Mouse (Mus musculus) kidney, adult 2 months (tissue): ENCODE results near the gene Adgrg1. TPM values are rescaled to one million over a fixed set of nuclear protein-coding genes. Genes with fewer than 3 reads are reported as not detected.
A peak's percentile ranks its signal among the peaks of the same experiment; 100 is the strongest.

Experiments used
- DNase-seq: peaks from one replicate; pipeline ENCODE4 v3.0.0; 2021
- H3K27ac ChIP-seq: fragments of 200-500 bp; 2 replicates; pipeline ENCODE4 v1.5.1; 2012; ENCODE audit warnings: low read depth, low read length, control low read depth, inconsistent platforms; ENCODE audit not compliant: insufficient read depth
- H3K27me3 ChIP-seq: fragments of 200-500 bp; replicated peaks from 2 replicates; pipeline ENCODE4 v1.6.1; 2012; ENCODE audit warnings: mild to moderate bottlenecking, moderate library complexity, low read length, inconsistent platforms; ENCODE audit not compliant: control insufficient read depth, insufficient read depth
- H3K36me3 ChIP-seq: fragments of 200-500 bp; 2 replicates; pipeline ENCODE4 v1.6.1; 2012; ENCODE audit warnings: mild to moderate bottlenecking, moderate library complexity, low read length, inconsistent platforms; ENCODE audit not compliant: control insufficient read depth, insufficient read depth
- H3K4me1 ChIP-seq: fragments of 200-500 bp; 2 replicates; pipeline ENCODE4 v1.6.1; 2011; ENCODE audit warnings: low read length; ENCODE audit not compliant: control insufficient read depth, insufficient read depth
- H3K4me3 ChIP-seq: fragments of 200-500 bp; 2 replicates; pipeline ENCODE4 v1.5.1; 2011; ENCODE audit warnings: mild to moderate bottlenecking, low read depth, low read length, control low read depth; ENCODE audit not compliant: insufficient read depth
- CTCF ChIP-seq: fragments of 200-500 bp; conservative IDR thresholded peaks from 2 replicates; pipeline ENCODE4 v1.5.1; 2011; ENCODE audit warnings: low read depth, mild to moderate bottlenecking, control low read depth, low read length, moderate library complexity, mixed read lengths; ENCODE audit not compliant: insufficient read depth, insufficient read length
- POLR2A ChIP-seq: fragments of 200-500 bp; IDR thresholded peaks from one replicate; pipeline ENCODE4 v1.6.1; 2011; ENCODE audit warnings: low read depth, low read length, control low read depth
- WGBS: fragments of 180-500 bp; shearing (Covaris S2); methylation state at CpG from one replicate; pipeline ENCODE4 v1.1.7; 2018; 5-methylcytosine and 5-hydroxymethylcytosine counted together
- polyA plus RNA-seq: library from polyadenylated mRNA; depleted of rRNA; stranded (reverse); fragments of >200 nt; gene quantifications from 2 replicates; pipeline ENCODE4 v1.2.3, GENCODE M21; 2012

Gene Adgrg1
- polyA plus RNA-seq, 1 experiment, result 342 TPM

GRCm38 (mm10) chr8:94973786-94974185 is 765 bp upstream of the Adgrg1 start:
- H3K27me3 ChIP-seq, result no peaks in the 10 kb centered on the region
- H3K36me3 ChIP-seq, result no peaks in the 10 kb centered on the region
- peak overlapping the region; percentile 86 for H3K27ac ChIP-seq
- H3K4me3 ChIP-seq, result no peak overlapping the region
- H3K4me1 ChIP-seq, result peaks cover 30% of the 10 kb centered on the region
- peak; percentile 81 for DNase-seq
- 51% methylated on average over 9 of the region's 9 CpGs for WGBS
- TF ChIP-seq CTCF, result no peak

- Histone ChIP-seq H3K4me3 (peak overlapping the region; percentile 79), H3K27me3 (no peaks in the 10 kb centered on the region), H3K27ac (peak overlapping the region; percentile 100)
Observed at GRCm38 (mm10) chr8:94976651-94977417, 2.3 kb downstream of the Adgrg1 start.

DNA sequence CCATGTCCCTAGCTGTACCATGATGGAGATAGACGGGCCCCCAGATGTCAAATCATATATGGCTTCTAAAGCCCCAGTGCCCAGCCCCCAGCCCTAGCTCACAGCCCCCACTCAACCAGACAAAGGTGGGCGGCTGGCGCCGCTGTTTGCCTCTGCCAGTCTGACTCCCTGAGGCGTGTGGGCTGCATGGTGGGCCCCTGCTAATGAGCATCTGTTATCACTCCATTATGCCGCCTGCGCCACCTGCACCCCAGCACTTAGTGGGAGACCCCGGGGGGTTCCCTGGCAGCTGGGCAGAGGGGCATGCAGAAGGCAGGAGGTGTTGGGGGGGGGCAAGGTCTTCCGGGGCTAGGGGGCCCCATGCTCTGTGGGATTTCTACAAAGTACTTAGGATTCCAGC is 3.6 kb downstream of the Adgrg1 start:
- DNase-seq, result no peak
- 53% methylated on average over 9 of the region's 9 CpGs for WGBS
- Histone ChIP-seq H3K4me3 (peak overlapping the region; percentile 79), H3K27me3 (no peaks in the 10 kb centered on the region), H3K4me1 (peaks cover 56% of the 10 kb centered on the region), H3K36me3 (no peaks in the 10 kb centered on the region), H3K27ac (peak overlapping the region; percentile 100)
- TF ChIP-seq CTCF, result no peak
- no peak for TF ChIP-seq POLR2A

More at GRCm38 (mm10) chr8:94976651-94977417, 2.3 kb downstream of the Adgrg1 start:
- TF ChIP-seq POLR2A (peak; percentile 98), CTCF (no peak)
- Histone ChIP-seq H3K4me1 (peaks cover 50% of the 10 kb centered on the region), H3K36me3 (no peaks in the 10 kb centered on the region)
- peak; percentile 96 for DNase-seq
- WGBS, result 11% methylated on average over 17 of the region's 17 CpGs

DNA sequence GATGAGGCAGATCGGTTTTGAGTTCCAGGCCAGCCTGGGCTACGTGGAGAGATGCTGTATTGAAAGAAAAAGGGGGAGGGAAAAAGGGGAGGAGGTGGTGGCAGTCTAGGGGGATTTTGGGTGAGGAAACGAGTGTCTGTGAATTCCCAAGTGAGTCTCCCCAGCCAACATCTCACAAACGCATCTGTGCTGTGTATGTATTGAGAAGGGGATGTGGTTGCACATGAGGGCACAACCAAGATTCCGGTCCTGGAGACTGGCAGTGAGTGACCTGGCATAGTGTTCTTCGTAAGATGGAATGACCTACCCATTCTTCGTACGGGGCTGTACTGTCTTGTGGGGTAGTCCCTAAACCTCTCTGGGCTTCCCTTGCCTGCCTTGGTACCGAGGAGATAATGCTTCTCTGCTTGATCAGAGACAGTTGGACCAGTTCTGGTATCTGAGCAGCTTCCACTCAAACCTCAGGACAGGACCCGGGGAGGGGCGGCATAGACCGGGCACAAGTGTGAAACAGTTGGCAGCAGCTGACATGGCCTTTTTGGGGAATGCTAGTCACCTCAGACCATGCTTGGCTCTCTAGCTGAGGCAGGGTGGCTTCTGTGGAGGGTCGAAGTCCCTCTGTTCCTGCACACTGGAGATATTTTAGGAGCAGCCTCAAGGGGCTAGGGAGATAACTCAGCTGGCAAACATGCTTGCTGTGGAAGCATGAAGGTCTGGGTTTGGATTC is 4.2 kb downstream of the Adgrg1 start:
- peak overlapping the region; percentile 100 for H3K27ac ChIP-seq
- WGBS, result 31% methylated on average over 13 of the region's 13 CpGs

GRCm38 (mm10) chr8:94980176-94980575 is 5.6 kb downstream of the Adgrg1 start:
- peaks cover 44% of the 10 kb centered on the region for H3K4me1 ChIP-seq
- DNase-seq, result peak; percentile 88
- TF ChIP-seq CTCF (no peak), POLR2A (no peak)
- peak overlapping the region; percentile 79 for H3K4me3 ChIP-seq
- H3K27me3 ChIP-seq, result no peaks in the 10 kb centered on the region
- 40% methylated on average over 5 of the region's 5 CpGs for WGBS
- peak overlapping the region; percentile 100 for H3K27ac ChIP-seq
- no peaks in the 10 kb centered on the region for H3K36me3 ChIP-seq

More for the DNA sequence above, 4.2 kb downstream of the Adgrg1 start:
- no peak for DNase-seq
- Histone ChIP-seq H3K4me3 (peak overlapping the region; percentile 79), H3K36me3 (no peaks in the 10 kb centered on the region), H3K27me3 (no peaks in the 10 kb centered on the region), H3K4me1 (peaks cover 56% of the 10 kb centered on the region)
- no peak for TF ChIP-seq CTCF
- TF ChIP-seq POLR2A, result no peak

DNA sequence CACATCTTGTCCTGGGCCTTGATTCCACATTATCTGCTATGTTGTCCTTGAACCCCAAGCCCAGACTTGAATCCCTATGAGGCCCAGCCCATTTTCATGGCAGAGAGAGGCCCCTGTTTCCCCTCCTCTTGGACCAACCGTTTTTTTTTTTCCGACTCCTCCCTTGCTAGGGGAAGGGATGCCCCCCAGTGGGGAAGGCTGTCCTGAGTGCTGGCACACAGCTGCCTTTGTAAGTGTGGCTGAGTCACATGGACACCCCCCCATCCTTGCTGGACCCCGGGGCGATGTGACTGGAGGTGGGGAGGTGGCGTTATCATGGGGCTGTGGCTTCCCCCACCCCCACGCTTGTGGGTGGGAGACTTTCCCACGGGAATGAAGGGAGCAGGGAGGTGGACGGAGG is 6.4 kb downstream of the Adgrg1 start:
- H3K27ac ChIP-seq, result peak overlapping the region; percentile 97
- no peaks in the 10 kb centered on the region for H3K36me3 ChIP-seq
- H3K4me1 ChIP-seq, result peaks cover 37% of the 10 kb centered on the region
- no peak for TF ChIP-seq POLR2A
- no peak for TF ChIP-seq CTCF
- 31% methylated on average over 8 of the region's 8 CpGs for WGBS
- H3K4me3 ChIP-seq, result peak overlapping the region; percentile 22; the same call in 1 of the 2 replicates
- H3K27me3 ChIP-seq, result no peaks in the 10 kb centered on the region
- no peak for DNase-seq

GRCm38 (mm10) chr8:94981848-94982247 is 7.3 kb downstream of the Adgrg1 start:
- Histone ChIP-seq H3K36me3 (no peaks in the 10 kb centered on the region), H3K4me1 (peaks cover 39% of the 10 kb centered on the region), H3K27me3 (no peaks in the 10 kb centered on the region), H3K4me3 (no peak overlapping the region), H3K27ac (peak overlapping the region; percentile 97)
- DNase-seq, result no peak
- WGBS, result 36% methylated on average over 7 of the region's 7 CpGs
- TF ChIP-seq CTCF, result no peak
- TF ChIP-seq POLR2A, result no peak
